Mouse (Mus musculus) liver, embryonic 12.5 days (tissue): ENCODE results near the gene Acaca. TPM values are rescaled to one million over a fixed set of nuclear protein-coding genes. Genes with fewer than 3 reads are reported as not detected.
"Not testable (repeated sequence)": the region's sequence is repeated elsewhere in the genome, so short reads cannot be mapped to it uniquely, and the experiment has no call there.

Experiments used
- ATAC-seq: fragments of 200-750 bp; cut with Nextera tagmentation; 2 replicates; pipeline ENCODE4 v1.8.0; 2017; ENCODE audit warnings: moderate number of reproducible peaks, mild to moderate bottlenecking, moderate library complexity
- H3K27ac ChIP-seq: fragments of 300-500 bp; sonication (generic); 2 replicates; pipeline ENCODE4 v1.5.1; 2016; ENCODE audit warnings: mild to moderate bottlenecking
- H3K27me3 ChIP-seq: fragments of 300-500 bp; sonication (generic); replicated peaks from 2 replicates; pipeline ENCODE4 v1.6.1; 2016; ENCODE audit warnings: mild to moderate bottlenecking, moderate library complexity
- H3K36me3 ChIP-seq: fragments of 300-500 bp; sonication (generic); 2 replicates; pipeline ENCODE4 v1.6.1; 2016; ENCODE audit warnings: mild to moderate bottlenecking, moderate library complexity
- H3K4me1 ChIP-seq: fragments of 300-500 bp; sonication (generic); 2 replicates; pipeline ENCODE4 v1.6.1; 2016
- H3K4me2 ChIP-seq: fragments of 300-500 bp; sonication (generic); 2 replicates; pipeline ENCODE4 v1.6.1; 2016; ENCODE audit warnings: mild to moderate bottlenecking, moderate library complexity
- H3K4me3 ChIP-seq: fragments of 300-500 bp; sonication (generic); 2 replicates; pipeline ENCODE4 v1.5.1; 2016; ENCODE audit warnings: mild to moderate bottlenecking, moderate library complexity
- H3K9ac ChIP-seq: fragments of 300-500 bp; sonication (generic); 2 replicates; pipeline ENCODE4 v1.6.1; 2016; ENCODE audit warnings: mild to moderate bottlenecking, moderate library complexity
- H3K9me3 ChIP-seq: fragments of 300-500 bp; sonication (generic); replicated peaks from 2 replicates; pipeline ENCODE4 v1.6.1; 2016; ENCODE audit warnings: mild to moderate bottlenecking, moderate library complexity
- WGBS: fragments of 180-500 bp; shearing (Covaris S2); methylation state at CpG from one replicate; pipeline ENCODE4 v1.1.7; 2016; ENCODE audit not compliant: insufficient replicate concordance; 5-methylcytosine and 5-hydroxymethylcytosine counted together
- polyA plus RNA-seq: library from polyadenylated mRNA; unstranded; fragments of >200 nt; fragmentation: Nextera tagmentation; extraction: Ambion mirVana; gene quantifications from 2 replicates; pipeline ENCODE4 v1.2.1, GENCODE M21; 2016

The Acaca gene
- polyA plus RNA-seq, 1 experiment from 2014 or later: 11.8 TPM

GRCm38 (mm10) chr11:84296337-84296736 lies 166.9 kb downstream of the Acaca start:
- ATAC-seq: no peak
- Histone ChIP-seq H3K27me3 (no peaks in the 10 kb centered on the region), H3K4me1 (no peaks in the 10 kb centered on the region), H3K4me2 (no peak overlapping the region), H3K9ac (no peak overlapping the region), H3K4me3 (no peak overlapping the region), H3K9me3 (no peaks in the 10 kb centered on the region), H3K36me3 (peaks cover 37% of the 10 kb centered on the region), H3K27ac (no peak overlapping the region)
- 69% methylated on average over 2 of the region's 2 CpGs for WGBS

GRCm38 (mm10) chr11:84305474-84305873 lies 176.0 kb downstream of the Acaca start:
- Histone ChIP-seq H3K4me2 (no peak overlapping the region), H3K27me3 (no peaks in the 10 kb centered on the region), H3K36me3 (peaks cover 27% of the 10 kb centered on the region), H3K4me3 (no peak overlapping the region), H3K9ac (no peak overlapping the region), H3K9me3 (no peaks in the 10 kb centered on the region), H3K27ac (no peak overlapping the region), H3K4me1 (no peaks in the 10 kb centered on the region)
- ATAC-seq: no peak
- 76% methylated on average over 1 of the region's 1 CpGs for WGBS

GRCm38 (mm10) chr11:84306158-84306742 lies 176.8 kb downstream of the Acaca start:
- Histone ChIP-seq H3K4me1 (no peaks in the 10 kb centered on the region), H3K9me3 (no peaks in the 10 kb centered on the region), H3K27me3 (no peaks in the 10 kb centered on the region), H3K4me3 (no peak overlapping the region), H3K36me3 (peaks cover 24% of the 10 kb centered on the region), H3K9ac (no peak overlapping the region), H3K4me2 (no peak overlapping the region), H3K27ac (no peak overlapping the region)
- no peak for ATAC-seq
- 86% methylated on average over 6 of the region's 6 CpGs for WGBS

- no peaks in the 10 kb centered on the region for H3K9me3 ChIP-seq
- peaks cover 53% of the 10 kb centered on the region for H3K36me3 ChIP-seq
- H3K27ac ChIP-seq: no peak overlapping the region
- no peak overlapping the region for H3K9ac ChIP-seq
- 75% methylated on average over 7 of the region's 7 CpGs for WGBS
- no peak overlapping the region for H3K4me2 ChIP-seq
- H3K4me1 ChIP-seq: no peaks in the 10 kb centered on the region
- no peaks in the 10 kb centered on the region for H3K27me3 ChIP-seq
- ATAC-seq: no peak
- H3K4me3 ChIP-seq: no peak overlapping the region
Observed at GRCm38 (mm10) chr11:84324032-84324752, 194.7 kb downstream of the Acaca start.

GRCm38 (mm10) chr11:84327086-84327485 lies 197.6 kb downstream of the Acaca start:
- WGBS: 73% methylated on average over 4 of the region's 4 CpGs
- Histone ChIP-seq H3K9ac (no peak overlapping the region), H3K4me2 (no peak overlapping the region), H3K4me1 (no peaks in the 10 kb centered on the region), H3K27me3 (no peaks in the 10 kb centered on the region), H3K36me3 (peaks cover 36% of the 10 kb centered on the region), H3K9me3 (no peaks in the 10 kb centered on the region), H3K4me3 (no peak overlapping the region), H3K27ac (no peak overlapping the region)
- no peak for ATAC-seq

- no peak overlapping the region for H3K27ac ChIP-seq
- ATAC-seq: no peak
Observed at GRCm38 (mm10) chr11:84332384-84332783, 202.9 kb downstream of the Acaca start.

GRCm38 (mm10) chr11:84332860-84333259 lies 203.4 kb downstream of the Acaca start:
- H3K9me3 ChIP-seq: no peaks in the 10 kb centered on the region
- no peak overlapping the region for H3K4me2 ChIP-seq
- 68% methylated on average over 3 of the region's 3 CpGs for WGBS
- H3K4me3 ChIP-seq: no peak overlapping the region
- no peaks in the 10 kb centered on the region for H3K27me3 ChIP-seq
- H3K4me1 ChIP-seq: no peaks in the 10 kb centered on the region
- no peak for ATAC-seq
- peaks cover 10% of the 10 kb centered on the region for H3K36me3 ChIP-seq
- H3K27ac ChIP-seq: no peak overlapping the region
- no peak overlapping the region for H3K9ac ChIP-seq

More at GRCm38 (mm10) chr11:84332384-84332783, 202.9 kb downstream of the Acaca start:
- no peak overlapping the region for H3K4me2 ChIP-seq
- no peaks in the 10 kb centered on the region for H3K4me1 ChIP-seq
- H3K9me3 ChIP-seq: no peaks in the 10 kb centered on the region
- H3K4me3 ChIP-seq: no peak overlapping the region
- no peaks in the 10 kb centered on the region for H3K27me3 ChIP-seq
- H3K9ac ChIP-seq: no peak overlapping the region
- peaks cover 10% of the 10 kb centered on the region for H3K36me3 ChIP-seq

GRCm38 (mm10) chr11:84338273-84338672 lies 208.8 kb downstream of the Acaca start:
- H3K27ac ChIP-seq, H3K9me3 ChIP-seq, H3K4me1 ChIP-seq, H3K9ac ChIP-seq, ATAC-seq, H3K4me2 ChIP-seq, H3K27me3 ChIP-seq, H3K4me3 ChIP-seq: not testable (repeated sequence)
- 90% methylated on average over 8 of the region's 8 CpGs for WGBS
- H3K36me3 ChIP-seq: peaks cover 18% of the 10 kb centered on the region

- Histone ChIP-seq H3K9ac (no peak overlapping the region), H3K27ac (no peak overlapping the region), H3K4me1 (peaks cover 16% of the 10 kb centered on the region), H3K4me2 (no peak overlapping the region), H3K4me3 (no peak overlapping the region), H3K9me3 (no peaks in the 10 kb centered on the region), H3K27me3 (no peaks in the 10 kb centered on the region), H3K36me3 (peaks cover 15% of the 10 kb centered on the region)
- no peak for ATAC-seq
- WGBS: 18% methylated on average over 2 of the region's 2 CpGs
Observed at GRCm38 (mm10) chr11:84340630-84341029, 211.2 kb downstream of the Acaca start.

- Histone ChIP-seq H3K4me3 (no peak overlapping the region), H3K4me1 (peaks cover 26% of the 10 kb centered on the region), H3K36me3 (peaks cover 21% of the 10 kb centered on the region), H3K9me3 (no peaks in the 10 kb centered on the region), H3K27me3 (no peaks in the 10 kb centered on the region), H3K4me2 (no peak overlapping the region), H3K9ac (no peak overlapping the region), H3K27ac (no peak overlapping the region)
- ATAC-seq: no peak
- WGBS: 53% methylated on average over 6 of the region's 6 CpGs
Observed at GRCm38 (mm10) chr11:84344522-84345236, 215.2 kb downstream of the Acaca start.

- ATAC-seq: no peak
- no peaks in the 10 kb centered on the region for H3K9me3 ChIP-seq
- peaks cover 17% of the 10 kb centered on the region for H3K36me3 ChIP-seq
- H3K27ac ChIP-seq: no peak overlapping the region
- H3K4me1 ChIP-seq: peaks cover 42% of the 10 kb centered on the region
- 77% methylated on average over 2 of the region's 2 CpGs for WGBS
- H3K27me3 ChIP-seq: no peaks in the 10 kb centered on the region
- H3K9ac ChIP-seq: no peak overlapping the region
- no peak overlapping the region for H3K4me3 ChIP-seq
- no peak overlapping the region for H3K4me2 ChIP-seq
Observed at GRCm38 (mm10) chr11:84347766-84348165, 218.3 kb downstream of the Acaca start.
